Mouse (Mus musculus) cerebellum, adult 2 months (tissue): ENCODE measurements around the gene Kcnb1.

ENCODE experiments used
- CTCF ChIP-seq: fragments of 200-500 bp; IDR thresholded peaks from 2 replicates; pipeline ENCODE4 v1.5.1; 2011; ENCODE audit warnings: low read depth, mild to moderate bottlenecking, control low read depth, low read length, moderate library complexity, borderline replicate concordance; ENCODE audit not compliant: insufficient read depth
- POLR2A ChIP-seq: fragments of 200-500 bp; IDR thresholded peaks from 2 replicates; pipeline ENCODE4 v1.6.1; 2011; ENCODE audit warnings: low read length, control low read depth, borderline replicate concordance; ENCODE audit not compliant: insufficient read depth

DNA sequence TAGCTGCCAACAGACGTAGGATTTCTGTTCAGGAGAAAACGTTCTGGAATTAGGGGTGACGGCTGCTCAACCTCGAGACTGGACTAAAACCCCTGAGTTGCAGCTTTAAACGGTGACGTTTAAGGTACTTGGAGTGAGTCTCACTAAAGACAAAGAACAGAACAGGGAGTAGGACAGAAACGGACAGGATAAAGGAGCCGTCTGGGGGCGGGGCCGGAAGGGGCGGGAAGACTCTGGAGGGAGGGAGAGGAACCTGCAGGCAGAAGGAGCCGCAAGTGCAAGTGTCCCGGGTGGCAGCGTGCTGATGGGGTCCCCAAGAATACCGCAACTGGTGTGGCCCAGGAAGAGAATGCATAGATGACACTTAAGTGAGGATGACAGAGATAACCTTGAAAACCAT lies 40.6 kb upstream of the Kcnb1 start:
- TF ChIP-seq POLR2A (no peak), CTCF (no peak)
